Mouse (Mus musculus): ENCODE results near the gene Gm10097.

DNA sequence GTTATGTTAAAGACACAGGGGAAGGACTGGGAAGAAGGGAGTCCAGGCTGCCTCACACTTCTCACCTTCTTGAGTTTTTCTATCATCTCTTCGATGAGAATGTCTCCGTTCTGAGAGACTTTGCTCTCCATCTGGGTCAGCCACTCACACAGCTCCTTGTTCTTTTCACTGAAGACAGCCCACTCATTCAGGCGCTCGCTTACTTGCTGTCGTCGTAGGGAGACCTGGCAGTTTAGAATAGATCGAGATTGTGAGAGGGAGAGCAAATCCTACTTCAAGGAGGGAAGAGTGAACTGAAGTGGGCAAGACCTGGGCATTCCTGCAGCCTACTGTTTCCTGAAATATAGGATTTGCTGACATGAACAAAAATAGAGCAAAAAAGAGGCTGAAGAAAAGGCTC is 6.7 kb downstream of the Gm10097 start:
- TF ChIP-seq CTCF (IDR thresholded peaks at IDR 0.05; ENCODE audit: borderline replicate concordance, control insufficient read depth, extremely low read depth, insufficient read depth, low read length, poor library complexity) (no peak), POLR2A (IDR thresholded peaks at IDR 0.05; ENCODE audit: control insufficient read depth, extremely low read depth, insufficient read depth, low read length, poor library complexity) (no peak)
